Mouse (Mus musculus): ENCODE measurements around the gene Dcst2.

The Dcst2 gene

GRCm38 (mm10) chr3:89361675-89362074, at the start of gene Dcst2:
Dcst2 (plus strand) TSS chr3:89361975.
- no peak for DNase-seq (ENCODE audit: low read depth, low spot score)

GRCm38 (mm10) chr3:89314340-89314739, 47.4 kb upstream of the Dcst2 start:
- no peak for DNase-seq (ENCODE audit: low read depth, low spot score)

DNA sequence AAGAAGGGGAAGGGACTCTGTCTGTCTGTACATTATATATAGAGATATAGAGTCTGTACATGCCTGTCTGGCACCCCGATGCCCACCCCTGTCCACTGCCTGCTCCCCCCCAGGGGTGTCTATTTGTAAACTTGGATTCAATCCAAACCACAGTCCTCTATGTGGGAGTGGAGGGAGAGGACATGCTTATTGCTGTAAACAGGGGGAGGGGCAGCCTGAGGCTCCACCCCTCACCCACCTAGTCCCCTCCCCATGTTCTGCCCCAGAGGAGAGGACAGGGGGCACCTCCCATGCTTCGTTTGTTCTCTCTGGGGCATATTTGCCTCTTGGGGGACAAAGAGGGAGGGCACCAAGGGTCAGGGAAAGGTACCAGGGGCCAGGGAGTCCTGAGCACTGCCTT, 47.0 kb upstream of the Dcst2 start:
- no peak for DNase-seq (ENCODE audit: low read depth, low spot score)

GRCm38 (mm10) chr3:89315195-89315929, 46.4 kb upstream of the Dcst2 start:
- peak; percentile 63 for DNase-seq (ENCODE audit: low read depth, low spot score)

GRCm38 (mm10) chr3:89315930-89316831, 45.6 kb upstream of the Dcst2 start:
- peak; percentile 57 for DNase-seq (ENCODE audit: low read depth, low spot score)

- DNase-seq (ENCODE audit: low read depth, low spot score) = peak; percentile 76
Observed at GRCm38 (mm10) chr3:89316833-89317232, 44.9 kb upstream of the Dcst2 start.

GRCm38 (mm10) chr3:89317246-89317645, 44.5 kb upstream of the Dcst2 start:
- DNase-seq (ENCODE audit: low read depth, low spot score) = no peak

DNA sequence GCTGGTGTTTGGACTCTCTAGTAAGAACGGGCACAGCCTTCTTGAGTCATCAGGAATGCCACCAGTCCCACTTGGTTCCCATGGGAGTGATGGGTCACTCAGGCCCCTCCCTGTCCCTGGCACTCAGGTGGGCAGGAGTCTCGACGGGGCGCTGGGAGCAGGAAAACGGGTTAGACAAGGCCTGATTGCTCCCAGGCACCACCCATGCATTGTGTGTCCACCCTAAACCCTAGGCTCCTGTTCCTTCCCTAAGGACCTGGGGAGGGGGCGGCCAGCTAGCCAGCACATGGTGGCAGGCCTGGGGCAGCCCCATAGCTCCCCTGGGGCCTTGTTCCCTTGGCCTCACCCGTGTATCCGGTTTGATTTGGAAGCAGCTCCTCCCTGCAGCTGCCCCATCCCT, 43.5 kb upstream of the Dcst2 start:
- no peak for DNase-seq (ENCODE audit: low read depth, low spot score)

DNA sequence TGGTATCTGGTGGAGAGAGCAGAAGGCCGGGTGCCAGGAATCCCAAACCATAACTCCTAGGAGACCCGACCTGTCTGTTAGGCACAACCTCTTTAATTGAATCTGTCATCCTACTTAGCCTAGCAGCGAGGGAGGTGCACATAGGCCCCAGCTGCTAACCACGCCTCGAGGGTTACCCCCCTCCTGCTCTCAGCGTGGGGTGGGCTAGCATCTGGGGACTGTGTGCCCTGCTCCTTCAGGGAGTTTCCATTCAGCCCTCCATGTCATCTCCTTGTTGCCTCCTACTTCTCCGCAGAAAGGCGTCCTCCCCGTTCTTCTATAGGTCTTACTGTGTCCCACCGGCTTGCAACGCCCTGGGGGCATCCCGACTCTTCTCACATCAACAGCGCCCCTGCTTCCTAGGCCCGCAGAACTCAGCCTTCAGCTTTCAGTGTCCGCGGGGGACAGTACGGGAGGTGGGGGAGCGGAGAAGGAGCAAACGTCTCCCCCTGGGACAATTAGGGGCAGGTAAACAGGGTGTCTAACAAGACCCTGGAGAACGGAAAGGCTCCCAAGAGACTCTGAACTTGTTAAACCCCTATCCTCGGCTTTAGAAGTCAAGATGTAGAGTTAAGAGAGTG, 42.7 kb upstream of the Dcst2 start:
- DNase-seq (ENCODE audit: low read depth, low spot score) = no peak

DNA sequence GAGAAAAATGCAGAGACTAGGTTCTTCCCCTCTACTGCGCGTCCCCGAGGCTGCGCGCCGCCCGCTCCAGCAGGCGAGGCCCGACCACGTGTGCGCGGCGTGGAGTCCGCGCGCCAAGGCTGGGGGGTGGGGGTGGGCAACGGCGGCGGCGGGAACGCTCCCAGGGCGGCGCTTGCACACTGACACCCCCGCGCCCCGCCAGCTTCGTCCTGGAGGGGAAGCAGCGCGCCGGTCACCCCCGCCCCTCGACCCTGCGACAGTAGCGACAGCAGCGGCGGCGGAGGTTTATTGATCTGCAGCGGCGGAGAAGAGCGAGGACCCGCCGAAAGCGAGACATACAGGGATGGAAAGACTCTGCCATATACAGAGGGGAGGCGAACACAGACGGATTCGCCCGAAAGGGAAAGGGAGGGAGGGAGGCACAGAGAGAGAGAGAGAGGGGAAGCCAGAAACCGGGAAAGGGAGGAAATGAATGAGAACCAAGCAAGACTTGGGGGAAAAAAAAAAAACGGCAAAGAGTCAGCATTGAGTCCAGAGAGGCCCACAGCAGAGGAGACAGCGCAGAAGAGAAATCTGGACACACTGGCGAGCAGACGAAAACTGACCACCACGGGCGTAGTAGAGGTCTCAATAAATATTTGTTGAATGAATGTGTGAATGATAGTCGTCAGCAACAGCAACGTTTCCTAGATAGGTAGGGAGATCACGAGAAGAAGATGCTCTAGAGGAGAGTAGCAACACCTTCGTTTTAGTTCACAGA, 42.0 kb upstream of the Dcst2 start:
- DNase-seq (ENCODE audit: low read depth, low spot score) = peak; percentile 49

DNA sequence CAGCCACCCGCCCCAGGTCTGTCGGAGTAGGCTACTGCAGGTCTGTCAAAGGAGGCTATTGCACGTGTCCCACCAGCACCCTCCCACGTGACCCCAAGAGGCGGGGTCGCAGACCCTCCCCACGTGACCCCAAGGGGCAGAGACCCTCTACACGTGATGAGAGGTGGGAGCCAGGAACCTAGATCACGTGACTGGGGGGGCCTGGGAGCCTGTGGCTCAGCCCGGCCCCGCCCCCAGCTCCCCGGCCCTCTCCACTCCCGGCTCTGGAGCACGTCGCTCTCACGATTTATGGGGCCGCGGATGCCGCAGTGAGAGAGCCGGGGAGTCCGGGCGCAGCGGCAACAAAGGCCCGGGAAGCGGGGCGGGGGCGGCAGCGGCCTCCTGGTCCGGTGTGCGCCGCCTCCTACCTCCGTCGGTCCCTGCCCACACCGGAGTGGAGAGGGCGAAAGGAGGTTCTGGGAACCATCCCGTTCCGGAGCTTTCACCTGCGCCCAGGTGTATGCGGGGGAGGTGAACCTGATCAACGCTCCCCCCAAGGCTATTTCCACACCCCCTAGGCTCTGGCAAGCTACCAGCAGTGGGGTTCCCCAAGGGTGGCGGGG, 41.1 kb upstream of the Dcst2 start:
- peak; percentile 53 for DNase-seq (ENCODE audit: low read depth, low spot score)

DNA sequence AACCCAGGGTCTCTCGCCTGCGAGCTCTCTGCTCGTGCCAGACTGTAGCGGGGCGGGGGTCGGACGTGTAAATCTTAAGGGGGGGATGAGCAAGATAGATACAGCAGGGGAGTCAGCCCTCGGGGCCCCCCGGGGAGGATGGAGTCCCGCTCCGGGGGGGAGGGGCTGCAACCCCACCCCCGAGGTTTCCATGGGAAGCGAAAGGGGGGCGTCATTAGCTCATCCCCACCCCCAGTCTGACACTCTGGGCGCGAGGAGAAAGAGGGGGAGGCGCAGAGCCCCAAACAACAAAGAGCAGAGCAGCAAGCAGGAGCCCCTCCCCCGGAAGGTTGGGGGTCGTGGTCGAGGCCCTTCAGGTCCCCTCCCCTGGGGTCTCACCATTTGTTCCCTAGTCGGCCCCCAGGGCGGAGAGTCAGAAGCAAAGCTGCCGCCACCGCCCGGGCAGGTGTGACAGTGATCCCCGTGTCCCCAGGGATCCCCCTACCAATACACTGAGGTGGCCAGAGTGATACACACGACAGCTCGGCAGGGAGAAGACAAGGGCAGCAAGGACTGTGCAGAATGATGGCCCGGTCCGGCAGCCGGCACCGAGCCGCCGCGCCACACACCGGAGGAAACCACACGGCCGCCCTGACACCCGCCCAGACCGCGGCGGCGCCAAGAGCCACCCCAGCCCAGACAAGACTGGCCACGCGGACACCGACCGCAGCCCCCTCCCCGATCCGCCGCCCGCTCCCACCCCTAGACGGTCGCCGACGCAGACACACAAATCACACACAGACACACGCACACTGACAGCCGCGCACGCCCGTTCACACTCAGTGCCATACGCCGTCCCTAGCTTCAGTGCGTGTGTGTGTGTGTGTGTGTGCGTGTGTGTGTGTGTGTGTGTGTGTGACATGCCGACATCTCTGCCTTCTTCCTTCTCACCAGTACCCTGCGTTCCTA, 40.3 kb upstream of the Dcst2 start:
- peak; percentile 65 for DNase-seq (ENCODE audit: low read depth, low spot score)

DNA sequence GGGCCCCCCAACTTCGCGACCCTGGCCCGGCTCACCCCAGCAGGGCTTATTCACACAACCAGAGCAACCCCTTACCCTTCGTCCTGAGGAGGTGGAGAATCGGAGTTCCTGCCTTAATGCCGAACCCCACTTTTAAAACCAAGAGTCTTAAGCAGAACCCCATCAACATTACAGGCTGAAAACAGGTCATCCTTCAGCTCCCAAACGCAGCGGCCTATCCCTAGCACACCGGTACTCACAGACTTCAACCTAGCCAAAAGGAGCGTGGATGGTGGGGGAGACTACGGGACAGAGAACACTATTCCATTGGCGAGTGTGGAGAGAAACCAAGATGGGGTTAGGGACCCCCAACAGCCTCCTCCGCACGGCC, 39.7 kb upstream of the Dcst2 start:
- no peak for DNase-seq (ENCODE audit: low read depth, low spot score)

- peak; percentile 66 for DNase-seq (ENCODE audit: low read depth, low spot score)
Observed at GRCm38 (mm10) chr3:89322514-89323165, 39.1 kb upstream of the Dcst2 start, which contains the start of gene Efna3. Efna3 (minus strand) TSS chr3:89322965.

DNA sequence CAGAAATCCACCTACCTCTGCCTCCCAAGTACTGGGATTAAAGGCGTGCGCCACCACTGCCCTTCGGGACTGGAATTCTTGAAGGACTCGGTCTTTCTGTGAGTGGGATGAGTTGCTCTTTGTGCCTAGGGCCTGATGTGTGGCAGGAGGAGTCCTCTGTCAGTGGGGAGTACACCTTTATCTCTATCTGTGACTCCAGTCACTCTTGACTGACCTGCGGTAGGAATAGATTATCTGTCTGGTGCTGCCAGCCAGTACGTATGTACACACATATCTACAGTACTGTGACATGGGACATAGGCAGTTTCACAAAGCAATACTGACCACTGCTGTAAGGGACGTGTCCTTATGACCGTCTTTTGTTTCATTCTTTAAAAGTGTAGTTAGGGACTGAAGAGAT, 35.9 kb upstream of the Dcst2 start:
- DNase-seq (ENCODE audit: low read depth, low spot score) = no peak

GRCm38 (mm10) chr3:89327371-89327870, 34.4 kb upstream of the Dcst2 start:
- no peak for DNase-seq (ENCODE audit: low read depth, low spot score)

GRCm38 (mm10) chr3:89328623-89329022, 33.2 kb upstream of the Dcst2 start:
- no peak for DNase-seq (ENCODE audit: low read depth, low spot score)

DNA sequence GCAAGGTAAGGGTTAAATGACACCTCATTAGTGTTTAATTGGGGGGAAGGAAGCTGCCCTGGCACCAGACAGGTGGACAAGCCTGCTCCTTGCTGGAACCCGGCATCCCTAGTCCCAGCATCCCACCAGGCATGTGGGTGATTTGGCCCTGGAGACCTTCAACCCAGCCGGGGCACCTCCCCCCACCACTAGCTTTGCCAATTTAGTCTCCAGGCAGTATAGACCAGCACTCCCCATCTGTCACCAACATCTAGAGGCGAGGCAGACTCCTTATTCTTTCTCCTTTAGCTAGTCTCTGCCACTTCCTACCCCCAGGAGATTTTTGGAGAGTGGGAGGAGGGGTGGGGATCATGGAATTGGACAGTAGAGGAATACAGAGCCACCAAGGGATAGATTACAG, 31.4 kb upstream of the Dcst2 start:
- DNase-seq (ENCODE audit: low read depth, low spot score) = no peak

GRCm38 (mm10) chr3:89330948-89331347, 30.8 kb upstream of the Dcst2 start:
- no peak for DNase-seq (ENCODE audit: low read depth, low spot score)

Data from CD4-positive helper T cell, adult 2 months (primary cell).